Mouse (Mus musculus): ENCODE results near the gene Xirp1. TPM values are rescaled to one million over a fixed set of nuclear protein-coding genes. Genes with fewer than 3 reads are reported as not detected.

Xirp1 gene
- polyA plus RNA-seq, 1 experiment from 2014 or later = not detected

GRCm38 (mm10) chr9:119984536-119985011, 38.8 kb downstream of the Xirp1 start, which contains the start of gene Csrnp1:
Gene Csrnp1 (minus strand): TSS chr9:119984658.
- ATAC-seq = no peak
- Histone ChIP-seq H3K27ac (ENCODE audit: low read length) (no peak within 1 kb of the TSS; the same call in 1 of the 2 replicates), H3K4me3 (replicated peaks; ENCODE audit: low read length) (peak within 1 kb of the TSS; percentile 77), H3K4me2 (ENCODE audit: low read length) (peak within 1 kb of the TSS; percentile 94), H3K4me1 (replicated peaks; ENCODE audit: control insufficient read depth, insufficient read depth, low read length) (peaks cover 35% of the 10 kb centered on the region), H3K9ac (replicated peaks; ENCODE audit: low read depth, low read length) (peak within 1 kb of the TSS; percentile 75), H3K27me3 (replicated peaks; ENCODE audit: control insufficient read depth, insufficient read depth, low read length) (peaks cover 2% of the 10 kb centered on the region), H3K9me3 (ENCODE audit: control insufficient read depth, low read length) (no peaks in the 10 kb centered on the region), H3K36me3 (ENCODE audit: control insufficient read depth, insufficient read depth) (no peaks in the 10 kb centered on the region)
- 11% methylated on average over 14 of the region's 14 CpGs for WGBS

DNA sequence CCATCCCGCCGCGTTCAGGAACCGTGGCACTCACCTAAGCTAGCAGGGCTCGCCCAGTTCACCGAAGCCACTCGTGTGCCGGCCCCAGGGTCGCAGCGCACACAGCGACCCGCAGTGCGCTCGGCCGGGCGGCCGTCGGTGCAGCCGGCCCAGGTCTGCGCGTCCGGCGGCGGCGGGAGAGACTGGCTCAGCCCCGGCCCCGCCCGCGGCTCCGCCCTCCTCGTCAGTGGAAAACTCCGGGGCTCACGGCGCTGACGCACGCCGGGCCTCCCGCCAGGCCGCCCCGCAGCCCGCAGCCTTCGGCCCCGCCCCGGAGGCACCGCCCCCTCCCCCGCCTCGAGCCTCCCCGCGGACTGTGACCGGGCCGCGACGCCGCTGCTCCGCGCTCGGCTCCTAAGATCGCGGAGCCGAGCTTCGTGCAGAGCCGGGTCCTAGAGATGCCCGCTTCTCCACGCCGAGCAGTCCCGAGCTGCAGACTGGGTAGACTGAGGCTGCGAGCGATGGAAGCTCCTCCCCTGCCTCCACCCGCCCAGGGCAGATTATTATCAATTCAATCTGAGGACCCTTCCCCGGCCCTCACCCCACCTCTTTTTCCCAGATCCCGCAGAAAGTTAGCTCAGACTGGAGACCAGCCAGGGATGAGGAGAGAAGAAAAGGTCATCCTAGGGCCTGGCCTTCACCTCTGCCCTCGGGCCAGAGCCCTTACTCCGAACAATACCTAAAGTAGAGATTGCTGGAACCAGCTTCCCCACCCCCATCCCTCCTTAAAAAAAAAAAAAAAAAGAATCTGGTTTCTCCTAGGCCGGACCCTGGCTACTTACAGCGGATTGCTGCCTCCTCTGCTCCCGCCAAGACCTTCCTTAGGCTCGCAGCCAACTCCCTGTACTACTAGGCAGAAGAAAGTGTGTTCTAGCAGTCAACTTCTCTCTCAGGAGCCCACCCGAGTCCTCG, 39.5 kb downstream of the Xirp1 start:
- no peaks in the 10 kb centered on the region for H3K9me3 ChIP-seq (ENCODE audit: control insufficient read depth, low read length)
- H3K4me1 ChIP-seq (replicated peaks; ENCODE audit: control insufficient read depth, insufficient read depth, low read length) = peaks cover 35% of the 10 kb centered on the region
- H3K4me2 ChIP-seq (ENCODE audit: low read length) = peak overlapping the region; percentile 94
- no peaks in the 10 kb centered on the region for H3K36me3 ChIP-seq (ENCODE audit: control insufficient read depth, insufficient read depth)
- ATAC-seq = peak; percentile 72
- H3K4me3 ChIP-seq (replicated peaks; ENCODE audit: low read length) = peak overlapping the region; percentile 77
- peak overlapping the region; percentile 75 for H3K9ac ChIP-seq (replicated peaks; ENCODE audit: low read depth, low read length)
- peaks cover 2% of the 10 kb centered on the region for H3K27me3 ChIP-seq (replicated peaks; ENCODE audit: control insufficient read depth, insufficient read depth, low read length)
- no peak overlapping the region; the same call in 1 of the 2 replicates for H3K27ac ChIP-seq (ENCODE audit: low read length)
- under 1% methylated on average over 76 of the region's 79 CpGs for WGBS

DNA sequence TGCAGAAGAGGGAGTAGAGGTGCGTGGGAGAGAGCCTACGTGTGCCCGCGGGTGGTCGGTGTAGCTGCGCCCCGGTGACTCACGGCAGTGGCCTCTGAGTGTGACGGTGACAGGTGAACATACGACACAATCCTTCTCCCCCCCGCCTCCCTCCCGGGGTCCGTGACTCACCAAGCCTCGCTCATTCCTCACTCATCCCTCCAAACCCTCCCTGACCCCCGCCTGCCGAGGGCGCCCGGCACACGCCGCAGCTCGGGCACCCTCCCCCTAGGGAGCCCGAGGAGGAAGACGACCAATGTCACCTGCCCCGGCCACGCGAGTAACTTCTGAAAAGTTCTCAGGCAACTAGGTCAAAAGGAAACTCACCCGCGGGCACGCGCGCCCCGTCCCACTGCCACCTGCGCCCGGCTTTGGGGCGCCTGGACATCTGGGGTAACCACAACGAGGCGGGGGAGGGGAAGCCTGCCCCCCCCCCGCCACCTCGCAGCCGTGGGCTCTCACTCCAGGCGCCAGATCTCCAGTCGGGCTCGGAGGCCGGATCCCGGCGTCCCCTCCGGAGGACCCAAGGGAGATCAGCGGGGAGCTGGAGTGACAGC, 40.3 kb downstream of the Xirp1 start:
- ATAC-seq = no peak
- H3K9ac ChIP-seq (replicated peaks; ENCODE audit: low read depth, low read length) = peak overlapping the region; percentile 75
- H3K27ac ChIP-seq (ENCODE audit: low read length) = no peak overlapping the region; the same call in 1 of the 2 replicates
- H3K27me3 ChIP-seq (replicated peaks; ENCODE audit: control insufficient read depth, insufficient read depth, low read length) = peaks cover 2% of the 10 kb centered on the region
- no peaks in the 10 kb centered on the region for H3K9me3 ChIP-seq (ENCODE audit: control insufficient read depth, low read length)
- H3K36me3 ChIP-seq (ENCODE audit: control insufficient read depth, insufficient read depth) = no peaks in the 10 kb centered on the region
- peaks cover 43% of the 10 kb centered on the region for H3K4me1 ChIP-seq (replicated peaks; ENCODE audit: control insufficient read depth, insufficient read depth, low read length)
- H3K4me3 ChIP-seq (replicated peaks; ENCODE audit: low read length) = peak overlapping the region; percentile 77
- H3K4me2 ChIP-seq (ENCODE audit: low read length) = peak overlapping the region; percentile 94
- WGBS = under 1% methylated on average over 45 of the region's 48 CpGs

DNA sequence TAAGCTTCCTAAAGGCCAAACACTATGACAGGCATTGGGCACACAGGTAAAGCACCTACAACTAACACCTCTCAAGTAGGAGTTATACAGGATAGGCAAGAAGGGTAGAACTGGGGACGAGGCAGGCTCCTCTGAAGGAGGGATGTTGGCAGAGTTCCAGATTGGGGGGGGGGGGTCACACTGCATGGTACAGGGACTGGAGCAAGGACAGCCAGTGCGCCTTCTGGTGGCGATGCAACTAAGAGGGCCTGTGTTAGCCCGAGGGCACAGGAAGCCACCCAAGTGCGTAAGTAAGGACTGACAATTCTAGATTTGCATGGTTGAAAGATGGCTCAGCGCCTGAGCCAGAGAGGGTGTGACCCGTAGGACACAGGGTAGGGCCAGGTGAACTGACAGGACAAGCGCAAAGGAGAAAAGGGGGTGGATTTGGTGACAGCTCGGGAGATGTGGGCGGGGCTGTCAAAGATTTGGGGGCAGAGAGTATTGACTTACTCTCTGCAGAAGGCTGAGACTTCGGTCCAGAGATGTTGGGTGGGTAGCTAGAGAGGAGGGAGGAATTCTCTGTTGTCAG, 41.1 kb downstream of the Xirp1 start:
- H3K27me3 ChIP-seq (replicated peaks; ENCODE audit: control insufficient read depth, insufficient read depth, low read length) = peaks cover 2% of the 10 kb centered on the region
- H3K4me1 ChIP-seq (replicated peaks; ENCODE audit: control insufficient read depth, insufficient read depth, low read length) = peaks cover 50% of the 10 kb centered on the region
- peak overlapping the region; percentile 21; the same call in 1 of the 2 replicates for H3K27ac ChIP-seq (ENCODE audit: low read length)
- peak; percentile 37 for ATAC-seq
- peak overlapping the region; percentile 77 for H3K4me3 ChIP-seq (replicated peaks; ENCODE audit: low read length)
- H3K9me3 ChIP-seq (ENCODE audit: control insufficient read depth, low read length) = no peaks in the 10 kb centered on the region
- 4% methylated on average over 11 of the region's 11 CpGs for WGBS
- H3K9ac ChIP-seq (replicated peaks; ENCODE audit: low read depth, low read length) = no peak overlapping the region; the same call in 1 of the 2 replicates
- no peaks in the 10 kb centered on the region for H3K36me3 ChIP-seq (ENCODE audit: control insufficient read depth, insufficient read depth)
- H3K4me2 ChIP-seq (ENCODE audit: low read length) = peak overlapping the region; percentile 94

DNA sequence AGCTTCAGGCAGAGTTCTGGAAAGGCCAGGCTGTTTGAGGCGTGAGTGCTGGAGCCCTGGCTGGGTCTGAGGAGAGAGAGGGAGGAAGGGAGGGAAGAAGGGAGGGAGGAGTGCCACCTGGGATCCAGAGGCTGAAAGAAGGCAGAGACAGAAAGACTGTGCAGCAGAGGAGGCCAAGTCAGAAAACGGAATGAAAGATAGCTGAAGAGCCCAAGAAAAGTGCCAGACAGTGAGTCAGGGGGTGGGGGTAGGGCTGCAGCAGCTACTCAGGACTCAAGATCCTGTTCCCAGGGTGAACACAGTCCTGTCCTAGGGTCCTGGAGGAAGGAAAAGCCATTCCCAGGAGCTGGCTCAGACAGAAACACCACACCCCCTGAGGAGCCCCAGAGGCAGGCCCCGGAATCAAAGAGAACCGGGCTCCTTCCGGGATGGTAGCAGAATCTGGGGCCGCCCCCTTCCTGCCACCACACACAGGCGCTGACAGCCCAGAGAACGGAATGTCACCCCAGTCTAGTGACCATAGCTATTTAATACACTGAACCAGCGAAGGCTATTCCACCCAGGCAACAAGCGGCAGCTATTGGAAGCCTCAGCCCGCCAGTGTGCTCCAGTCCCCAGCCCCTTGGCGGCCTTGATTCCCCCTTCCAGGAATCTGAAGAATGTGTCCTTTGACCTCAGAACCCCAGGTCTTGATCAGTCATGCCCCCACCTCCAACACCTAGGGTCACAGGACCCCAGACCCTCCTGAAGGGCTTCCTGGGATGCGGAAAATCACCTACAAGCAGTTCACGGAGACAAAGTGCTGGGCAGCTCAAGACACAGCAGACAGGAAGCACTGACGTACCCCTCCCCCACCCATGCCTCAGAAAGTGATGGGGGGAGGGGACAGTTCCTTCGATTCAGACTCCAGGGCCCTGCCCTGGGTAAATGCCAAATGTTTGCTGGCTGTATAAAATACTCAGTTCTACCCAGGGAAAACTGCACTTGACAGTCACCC, 41.9 kb downstream of the Xirp1 start:
- no peaks in the 10 kb centered on the region for H3K9me3 ChIP-seq (ENCODE audit: control insufficient read depth, low read length)
- H3K4me2 ChIP-seq (ENCODE audit: low read length) = peak overlapping the region; percentile 94
- peaks cover 2% of the 10 kb centered on the region for H3K27me3 ChIP-seq (replicated peaks; ENCODE audit: control insufficient read depth, insufficient read depth, low read length)
- H3K4me1 ChIP-seq (replicated peaks; ENCODE audit: control insufficient read depth, insufficient read depth, low read length) = peaks cover 55% of the 10 kb centered on the region
- H3K27ac ChIP-seq (ENCODE audit: low read length) = peak overlapping the region; percentile 21
- H3K9ac ChIP-seq (replicated peaks; ENCODE audit: low read depth, low read length) = 0 out of 2 replicates have a peak overlapping the region, but pooled peaks have one; percentile 17
- 3% methylated on average over 16 of the region's 16 CpGs for WGBS
- peak overlapping the region; percentile 17 for H3K4me3 ChIP-seq (replicated peaks; ENCODE audit: low read length)
- H3K36me3 ChIP-seq (ENCODE audit: control insufficient read depth, insufficient read depth) = no peaks in the 10 kb centered on the region
- 0 out of 2 replicates have a peak, but pooled peaks have one; percentile 13 for ATAC-seq

DNA sequence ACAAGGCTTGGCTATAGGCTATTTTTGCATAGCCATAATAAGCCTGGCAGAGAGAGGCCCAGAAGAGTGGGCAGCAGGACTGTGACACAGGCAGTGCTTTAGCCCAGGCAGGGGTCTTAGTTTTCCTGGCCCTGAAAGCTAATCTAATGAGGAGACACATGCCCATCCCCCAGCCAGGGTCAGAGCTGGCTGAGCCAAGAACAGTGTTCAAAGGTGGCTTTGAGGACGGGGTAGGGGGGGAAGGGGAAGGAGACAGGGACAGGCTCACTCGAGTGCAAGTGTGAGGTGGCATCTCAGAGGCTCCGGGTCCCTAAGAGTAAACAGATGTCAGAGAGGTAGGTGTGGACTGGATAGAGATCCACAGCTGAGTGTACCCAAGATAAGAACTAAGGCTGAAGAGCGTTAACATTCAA, 42.6 kb downstream of the Xirp1 start:
- peaks cover 2% of the 10 kb centered on the region for H3K27me3 ChIP-seq (replicated peaks; ENCODE audit: control insufficient read depth, insufficient read depth, low read length)
- no peak overlapping the region for H3K4me2 ChIP-seq (ENCODE audit: low read length)
- H3K9me3 ChIP-seq (ENCODE audit: control insufficient read depth, low read length) = no peaks in the 10 kb centered on the region
- H3K4me3 ChIP-seq (replicated peaks; ENCODE audit: low read length) = no peak overlapping the region
- no peak overlapping the region for H3K9ac ChIP-seq (replicated peaks; ENCODE audit: low read depth, low read length)
- H3K4me1 ChIP-seq (replicated peaks; ENCODE audit: control insufficient read depth, insufficient read depth, low read length) = peaks cover 55% of the 10 kb centered on the region
- no peak for ATAC-seq
- H3K27ac ChIP-seq (ENCODE audit: low read length) = peak overlapping the region; percentile 21
- WGBS = 14% methylated on average over 4 of the region's 4 CpGs
- no peaks in the 10 kb centered on the region for H3K36me3 ChIP-seq (ENCODE audit: control insufficient read depth, insufficient read depth)

DNA sequence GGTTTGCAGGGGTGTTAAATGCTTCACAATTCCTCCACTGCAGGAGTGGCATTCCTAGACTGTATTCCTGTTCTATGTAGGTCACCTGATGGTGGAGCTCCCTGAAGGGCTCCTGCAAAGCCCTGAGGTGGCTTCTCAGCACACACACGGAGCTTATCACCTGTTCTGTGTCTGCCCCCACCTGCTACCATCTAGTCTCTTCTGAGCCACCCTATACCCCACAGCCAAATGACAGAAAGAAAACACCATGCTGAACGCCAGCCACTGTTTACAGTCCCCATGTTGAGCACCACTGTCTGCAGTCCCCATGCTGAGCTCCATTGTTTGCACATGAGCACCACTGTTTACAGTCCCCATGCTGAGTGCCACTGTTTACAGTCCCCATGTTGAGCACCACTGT, 43.6 kb downstream of the Xirp1 start:
- Histone ChIP-seq H3K27ac (ENCODE audit: low read length) (no peak overlapping the region), H3K36me3 (ENCODE audit: control insufficient read depth, insufficient read depth) (no peaks in the 10 kb centered on the region), H3K4me3 (replicated peaks; ENCODE audit: low read length) (no peak overlapping the region), H3K9ac (replicated peaks; ENCODE audit: low read depth, low read length) (no peak overlapping the region), H3K27me3 (replicated peaks; ENCODE audit: control insufficient read depth, insufficient read depth, low read length) (peaks cover 2% of the 10 kb centered on the region), H3K4me2 (ENCODE audit: low read length) (no peak overlapping the region), H3K9me3 (ENCODE audit: control insufficient read depth, low read length) (no peaks in the 10 kb centered on the region), H3K4me1 (replicated peaks; ENCODE audit: control insufficient read depth, insufficient read depth, low read length) (peaks cover 55% of the 10 kb centered on the region)
- WGBS = 51% methylated on average over 2 of the region's 2 CpGs
- ATAC-seq = no peak

DNA sequence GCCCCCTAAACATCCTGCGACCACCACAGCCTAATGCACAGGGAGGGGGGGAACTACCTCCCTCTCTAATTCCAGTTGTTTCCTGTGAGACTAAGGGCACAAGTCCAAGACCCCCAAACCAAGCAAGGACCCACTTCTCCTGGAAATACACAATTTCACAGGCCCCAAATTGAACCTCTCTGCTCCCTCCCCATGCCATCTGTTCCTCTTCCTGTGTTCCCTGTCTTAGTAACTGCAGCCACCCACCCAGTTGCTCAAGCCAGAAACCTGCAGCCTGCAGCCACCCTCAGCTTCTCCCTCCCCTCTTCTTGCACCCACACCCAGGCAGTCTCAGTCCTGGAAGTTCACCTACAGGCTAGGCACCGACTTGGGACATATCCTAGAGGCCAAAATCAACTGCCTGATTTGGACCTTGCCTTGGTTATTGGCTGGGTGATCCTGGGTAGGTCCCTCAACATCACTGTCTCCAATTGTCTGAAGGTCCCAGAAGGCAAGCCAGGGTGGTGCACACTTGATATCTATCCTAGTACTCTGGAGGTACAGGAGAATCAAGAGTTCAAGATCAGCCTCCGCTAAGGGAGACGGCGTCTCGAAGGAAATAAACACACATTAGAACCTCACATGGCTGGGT, 44.5 kb downstream of the Xirp1 start:
- H3K9ac ChIP-seq (replicated peaks; ENCODE audit: low read depth, low read length) = no peak overlapping the region
- H3K4me2 ChIP-seq (ENCODE audit: low read length) = no peak overlapping the region
- peaks cover 2% of the 10 kb centered on the region for H3K27me3 ChIP-seq (replicated peaks; ENCODE audit: control insufficient read depth, insufficient read depth, low read length)
- no peak for ATAC-seq
- no peak overlapping the region for H3K27ac ChIP-seq (ENCODE audit: low read length)
- peaks cover 52% of the 10 kb centered on the region for H3K4me1 ChIP-seq (replicated peaks; ENCODE audit: control insufficient read depth, insufficient read depth, low read length)
- H3K9me3 ChIP-seq (ENCODE audit: control insufficient read depth, low read length) = no peaks in the 10 kb centered on the region
- H3K36me3 ChIP-seq (ENCODE audit: control insufficient read depth, insufficient read depth) = no peaks in the 10 kb centered on the region
- H3K4me3 ChIP-seq (replicated peaks; ENCODE audit: low read length) = no peak overlapping the region
- WGBS = 82% methylated on average over 6 of the region's 6 CpGs
